Mouse (Mus musculus) megakaryocyte, embryonic 14.5 days (primary cell): Measurements from ENCODE around the gene Olfr1012.
"Not testable (repeated sequence)": the region's sequence is repeated elsewhere in the genome, so short reads cannot be mapped to it uniquely, and the experiment has no call there.

Experiments
- FLI1 ChIP-seq: IDR thresholded peaks from 2 replicates; pipeline ENCODE4 v1.6.1; 2012; ENCODE audit warnings: low read length, inconsistent platforms, mixed read lengths
- GATA1 ChIP-seq: IDR thresholded peaks from 3 replicates; pipeline ENCODE4 v1.6.1; 2012; ENCODE audit warnings: mixed read lengths, low read length, inconsistent platforms, borderline replicate concordance

- TF ChIP-seq GATA1, FLI1: not testable (repeated sequence)
Observed at GRCm38 (mm10) chr2:85710680-85711079, 51.9 kb downstream of the Olfr1012 start.
